Mouse (Mus musculus) cerebellum, adult 2 months (tissue): ENCODE results near the gene Ep400. TPM values are rescaled to one million over a fixed set of nuclear protein-coding genes. Genes with fewer than 3 reads are reported as not detected.
A peak's percentile ranks its signal among the peaks of the same experiment; 100 is the strongest.

ENCODE experiments used
- DNase-seq, 2 experiments: peaks; one replicate each; pipeline ENCODE4 v3.0.0; 2021
- H3K27ac ChIP-seq: fragments of 200-500 bp; 2 replicates; pipeline ENCODE4 v1.5.1; 2012; ENCODE audit warnings: low read length, control low read depth, inconsistent platforms; ENCODE audit not compliant: insufficient read depth
- H3K27me3 ChIP-seq: fragments of 200-500 bp; 2 replicates; pipeline ENCODE4 v1.6.1; 2012; ENCODE audit warnings: inconsistent platforms, mild to moderate bottlenecking, low read length, moderate library complexity; ENCODE audit not compliant: control insufficient read depth, insufficient read depth
- H3K4me1 ChIP-seq: fragments of 200-500 bp; 2 replicates; pipeline ENCODE4 v1.6.1; 2011; ENCODE audit warnings: low read length; ENCODE audit not compliant: control insufficient read depth, insufficient read depth
- H3K4me3 ChIP-seq: fragments of 200-500 bp; replicated peaks from 2 replicates; pipeline ENCODE3; 2011; ENCODE audit warnings: mild to moderate bottlenecking, low read depth, low read length, control low read depth; ENCODE audit not compliant: insufficient read depth
- CTCF ChIP-seq: fragments of 200-500 bp; IDR thresholded peaks from 2 replicates; pipeline ENCODE4 v1.5.1; 2011; ENCODE audit warnings: low read depth, mild to moderate bottlenecking, control low read depth, low read length, moderate library complexity, borderline replicate concordance; ENCODE audit not compliant: insufficient read depth
- POLR2A ChIP-seq: fragments of 200-500 bp; IDR thresholded peaks from 2 replicates; pipeline ENCODE4 v1.6.1; 2011; ENCODE audit warnings: low read length, control low read depth, borderline replicate concordance; ENCODE audit not compliant: insufficient read depth
- WGBS: fragments of 180-500 bp; shearing (Covaris S2); methylation state at CpG from one replicate; pipeline ENCODE4 v1.1.7; 2018; 5-methylcytosine and 5-hydroxymethylcytosine counted together
- polyA plus RNA-seq: library from polyadenylated mRNA; depleted of rRNA; stranded (reverse); fragments of >200 nt; gene quantifications from 2 replicates; pipeline ENCODE4 v1.2.3, GENCODE M21; 2012

The Ep400 gene
- polyA plus RNA-seq, 1 experiment = 36.4 TPM

GRCm38 (mm10) chr5:110682041-110682440, 88.5 kb downstream of the Ep400 start:
- no peak overlapping the region for H3K27ac ChIP-seq
- no peak for TF ChIP-seq POLR2A
- TF ChIP-seq CTCF = no peak
- H3K4me1 ChIP-seq = no peaks in the 10 kb centered on the region; the same call in 1 of the 2 replicates
- no peaks in the 10 kb centered on the region; the same call in 1 of the 2 replicates for H3K27me3 ChIP-seq
- H3K4me3 ChIP-seq = no peak overlapping the region
- no peak for DNase-seq
- 93% methylated on average over 8 of the region's 8 CpGs for WGBS

GRCm38 (mm10) chr5:110665486-110666121, 104.9 kb downstream of the Ep400 start:
- DNase-seq = no peak
- Histone ChIP-seq H3K4me3 (no peak overlapping the region), H3K4me1 (no peaks in the 10 kb centered on the region), H3K27me3 (no peaks in the 10 kb centered on the region), H3K27ac (no peak overlapping the region)
- WGBS = 11% methylated on average over 6 of the region's 6 CpGs
- TF ChIP-seq CTCF = no peak
- no peak for TF ChIP-seq POLR2A

DNA sequence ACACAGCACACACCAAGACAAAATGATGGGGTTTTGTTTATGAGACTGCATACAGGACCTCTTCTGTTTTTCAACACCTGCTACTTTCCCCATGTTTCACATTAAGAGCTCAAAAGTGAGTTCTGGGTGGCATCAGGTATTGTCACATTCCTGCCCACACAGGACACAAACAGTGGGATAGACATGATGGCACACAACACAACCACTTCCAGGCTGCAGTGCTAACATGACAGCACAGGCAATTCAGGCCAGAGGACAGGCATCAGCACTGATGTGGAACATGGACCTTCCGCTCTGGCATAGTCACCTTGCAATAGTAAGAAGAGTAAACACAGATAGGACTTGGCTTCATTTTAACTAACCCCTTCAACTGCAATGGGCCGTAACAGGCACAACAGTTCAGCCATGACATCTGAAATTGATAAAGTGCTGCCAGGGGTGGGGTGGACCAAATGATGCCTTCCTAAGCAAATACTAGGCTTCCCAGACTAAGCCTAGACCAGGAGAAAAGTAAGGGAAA, 105.7 kb downstream of the Ep400 start:
- no peaks in the 10 kb centered on the region for H3K27me3 ChIP-seq
- TF ChIP-seq CTCF (no peak), POLR2A (no peak)
- H3K4me3 ChIP-seq = no peak overlapping the region
- no peak for DNase-seq
- 95% methylated on average over 2 of the region's 2 CpGs for WGBS
- no peaks in the 10 kb centered on the region for H3K4me1 ChIP-seq
- H3K27ac ChIP-seq = no peak overlapping the region

DNA sequence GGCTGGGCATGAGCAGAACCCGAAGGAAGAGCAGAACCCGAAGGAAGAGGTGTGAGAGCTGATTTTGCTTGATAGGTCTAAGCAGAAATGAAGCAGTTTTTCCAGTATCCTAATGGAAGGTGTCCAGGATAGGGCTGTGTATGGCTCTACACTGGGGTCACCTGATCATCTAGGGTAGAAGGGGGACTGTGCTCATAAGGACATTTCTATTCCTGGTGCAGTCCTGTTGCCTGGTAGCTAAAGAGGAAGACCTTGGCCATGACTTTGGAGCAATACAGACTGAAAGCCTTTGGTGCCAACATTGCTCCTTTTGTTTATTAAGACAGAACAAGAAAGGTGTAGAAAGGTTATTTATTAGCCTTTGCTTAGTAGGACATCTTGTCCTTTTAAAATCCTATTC, 106.5 kb downstream of the Ep400 start:
- Histone ChIP-seq H3K4me1 (no peaks in the 10 kb centered on the region), H3K27me3 (no peaks in the 10 kb centered on the region), H3K27ac (no peak overlapping the region), H3K4me3 (no peak overlapping the region)
- WGBS = 76% methylated on average over 2 of the region's 2 CpGs
- TF ChIP-seq POLR2A = no peak
- TF ChIP-seq CTCF = no peak
- DNase-seq = no peak

- TF ChIP-seq CTCF (no peak), POLR2A (no peak)
- Histone ChIP-seq H3K4me3 (no peak overlapping the region), H3K4me1 (no peaks in the 10 kb centered on the region), H3K27ac (no peak overlapping the region), H3K27me3 (no peaks in the 10 kb centered on the region)
- no peak for DNase-seq
Observed at GRCm38 (mm10) chr5:110659682-110660081, 110.8 kb downstream of the Ep400 start.

GRCm38 (mm10) chr5:110653686-110654085, 116.8 kb downstream of the Ep400 start:
- WGBS = under 1% methylated on average over 36 of the region's 37 CpGs
- H3K4me1 ChIP-seq = peaks cover 3% of the 10 kb centered on the region
- no peak overlapping the region for H3K27ac ChIP-seq
- TF ChIP-seq POLR2A = no peak
- no peak for DNase-seq
- peak overlapping the region; percentile 86 for H3K4me3 ChIP-seq
- H3K27me3 ChIP-seq = no peaks in the 10 kb centered on the region

GRCm38 (mm10) chr5:110652719-110653648, 117.5 kb downstream of the Ep400 start, which contains the start of the genes Noc4l and Ddx51:
Noc4l (minus strand) TSS chr5:110653417.
Ddx51 (plus strand) TSS chr5:110653451.
- Histone ChIP-seq H3K4me3 (peak within 1 kb of the TSS; percentile 86), H3K27me3 (no peaks in the 10 kb centered on the region), H3K27ac (no peak within 1 kb of the TSS), H3K4me1 (peaks cover 3% of the 10 kb centered on the region)
- DNase-seq = peak; percentile 93 to 95
- no peak for TF ChIP-seq CTCF
- TF ChIP-seq POLR2A = peak; percentile 87
- WGBS = under 1% methylated on average over 91 of the region's 91 CpGs
